Mouse (Mus musculus) MEL (cell line): ENCODE results near the gene Emilin2. TPM values are rescaled to one million over a fixed set of nuclear protein-coding genes. Genes with fewer than 3 reads are reported as not detected.

Source experiments
- DNase-seq: peaks from one replicate; pipeline ENCODE4 v3.0.0; 2011; ENCODE audit warnings: low read depth, low spot score
- H3K27ac ChIP-seq: 2 replicates; pipeline ENCODE4 v1.5.1; 2012; ENCODE audit warnings: low read depth, mild to moderate bottlenecking, control low read depth, low read length, moderate library complexity; ENCODE audit not compliant: control insufficient read depth
- H3K27me3 ChIP-seq, 2 experiments: fragments of 150-350 bp in 1 of 2; sonication (generic) in 1 of 2; 2 replicates each; pipeline ENCODE4 v1.6.1; 2012; ENCODE audit warnings: low read length in 2 of 2, mild to moderate bottlenecking in 2 of 2, improper control_type of control experiment in 1 of 2, moderate library complexity in 1 of 2; ENCODE audit not compliant: insufficient read depth in 2 of 2, control insufficient read depth in 1 of 2
- H3K36me3 ChIP-seq, 2 experiments: 2 replicates each; pipeline ENCODE4 v1.6.1; 2012 to 2014; ENCODE audit warnings: low read length in 2 of 2, improper control_type of control experiment in 1 of 2, inconsistent platforms in 1 of 2, mild to moderate bottlenecking in 1 of 2; ENCODE audit not compliant: insufficient read depth in 2 of 2, control insufficient read depth in 1 of 2
- H3K4me1 ChIP-seq, 2 experiments: fragments of 150-350 bp in 1 of 2; sonication (generic) in 1 of 2; 2 replicates each; pipeline ENCODE4 v1.6.1; 2012; ENCODE audit warnings: low read length in 2 of 2, improper control_type of control experiment in 1 of 2, mild to moderate bottlenecking in 1 of 2; ENCODE audit not compliant: insufficient read depth in 2 of 2, control insufficient read depth in 1 of 2
- H3K4me3 ChIP-seq, 2 experiments: fragments of 150-350 bp in 1 of 2; sonication (generic) in 1 of 2; 2 replicates each; pipeline ENCODE4 v1.5.1; 2012; ENCODE audit warnings: low read depth in 2 of 2, low read length in 2 of 2, mild to moderate bottlenecking in 2 of 2, moderate library complexity in 2 of 2, control low read depth in 1 of 2, improper control_type of control experiment in 1 of 2; ENCODE audit not compliant: control insufficient read depth in 1 of 2, insufficient read depth in 1 of 2
- H3K79me2 ChIP-seq: 2 replicates; pipeline ENCODE4 v1.6.1; 2012; ENCODE audit warnings: mild to moderate bottlenecking, low read length, moderate library complexity; ENCODE audit not compliant: control insufficient read depth, poor library complexity, insufficient read depth
- H3K9ac ChIP-seq: 2 replicates; pipeline ENCODE4 v1.6.1; 2012; ENCODE audit warnings: low read depth, mild to moderate bottlenecking, control low read depth, low read length, moderate library complexity; ENCODE audit not compliant: control insufficient read depth, poor library complexity, severe bottlenecking
- H3K9me3 ChIP-seq: fragments of 150-350 bp; sonication (generic); replicated peaks from 2 replicates; pipeline ENCODE4 v1.6.1; 2012; ENCODE audit warnings: mild to moderate bottlenecking, low read length, improper control_type of control experiment, moderate library complexity; ENCODE audit not compliant: insufficient read depth
- CHD2 ChIP-seq: IDR thresholded peaks from 2 replicates; pipeline ENCODE4 v1.6.1; 2011; ENCODE audit warnings: low read length, improper control_type of control experiment
- CTCF ChIP-seq, 3 experiments: IDR thresholded peaks in 2 of 3; conservative IDR thresholded peaks in 1 of 3; 2 replicates each; pipeline ENCODE4 v1.5.1; 2011 to 2012; ENCODE audit warnings: low read length in 3 of 3, low read depth in 2 of 3, mild to moderate bottlenecking in 2 of 3, improper control_type of control experiment in 1 of 3, inconsistent platforms in 1 of 3, mixed read lengths in 1 of 3, moderate library complexity in 1 of 3; ENCODE audit not compliant: control insufficient read depth in 1 of 3, insufficient read depth in 1 of 3, poor library complexity in 1 of 3, severe bottlenecking in 1 of 3
- E2F4 ChIP-seq: IDR thresholded peaks from 2 replicates; pipeline ENCODE4 v1.6.1; 2011; ENCODE audit warnings: low read depth, low read length, improper control_type of control experiment, borderline replicate concordance
- ELF1 ChIP-seq: IDR thresholded peaks from 2 replicates; pipeline ENCODE4 v1.6.1; 2014; ENCODE audit warnings: low read depth, mild to moderate bottlenecking, inconsistent platforms, low read length, improper control_type of control experiment, moderate library complexity
- EP300 ChIP-seq, 2 experiments: IDR thresholded peaks; 2 replicates each; pipeline ENCODE4 v1.6.1; 2011; ENCODE audit warnings: improper control_type of control experiment in 2 of 2, low read length in 2 of 2, low read depth in 1 of 2, mild to moderate bottlenecking in 1 of 2
- GABPA ChIP-seq: IDR thresholded peaks from 2 replicates; pipeline ENCODE4 v1.6.1; 2012; ENCODE audit warnings: low read depth, mild to moderate bottlenecking, inconsistent platforms, low read length, improper control_type of control experiment, moderate library complexity
- HCFC1 ChIP-seq: IDR thresholded peaks from 2 replicates; pipeline ENCODE4 v1.6.1; 2012; ENCODE audit warnings: low read depth, mild to moderate bottlenecking, inconsistent platforms, low read length, improper control_type of control experiment, moderate library complexity
- KAT2A ChIP-seq: conservative IDR thresholded peaks from 2 replicates; pipeline ENCODE4 v1.6.1; 2012; ENCODE audit warnings: low read depth, low read length, improper control_type of control experiment, inconsistent platforms
- MAX ChIP-seq: IDR thresholded peaks from 2 replicates; pipeline ENCODE4 v1.6.1; 2011; ENCODE audit warnings: low read length, improper control_type of control experiment
- MXI1 ChIP-seq: IDR thresholded peaks from 2 replicates; pipeline ENCODE4 v1.6.1; 2011; ENCODE audit warnings: mild to moderate bottlenecking, low read depth, low read length, improper control_type of control experiment
- MYB ChIP-seq: IDR thresholded peaks from 2 replicates; pipeline ENCODE4 v1.6.1; 2011; ENCODE audit warnings: mild to moderate bottlenecking, low read depth, low read length, improper control_type of control experiment
- NELFE ChIP-seq: IDR thresholded peaks from 2 replicates; pipeline ENCODE4 v1.6.1; 2011; ENCODE audit warnings: low read depth, low read length, improper control_type of control experiment
- NRF1 ChIP-seq: IDR thresholded peaks from 2 replicates; pipeline ENCODE4 v1.6.1; 2014; ENCODE audit warnings: low read depth, mild to moderate bottlenecking, inconsistent platforms, low read length, improper control_type of control experiment, moderate library complexity; ENCODE audit not compliant: poor library complexity, insufficient read depth, severe bottlenecking
- POLR2A ChIP-seq, 2 experiments: IDR thresholded peaks; 2 replicates each; pipeline ENCODE4 v1.6.1; 2011 to 2012; ENCODE audit warnings: low read length in 2 of 2, mild to moderate bottlenecking in 2 of 2, control low read depth in 1 of 2, improper control_type of control experiment in 1 of 2, low read depth in 1 of 2, moderate library complexity in 1 of 2; ENCODE audit not compliant: control insufficient read depth in 1 of 2, insufficient read depth in 1 of 2, poor library complexity in 1 of 2
- RCOR1 ChIP-seq: IDR thresholded peaks from 2 replicates; pipeline ENCODE4 v1.6.1; 2012; ENCODE audit warnings: low read depth, mild to moderate bottlenecking, inconsistent platforms, low read length, improper control_type of control experiment
- TAL1 ChIP-seq: IDR thresholded peaks from 2 replicates; pipeline ENCODE4 v1.6.1; 2012; ENCODE audit warnings: mild to moderate bottlenecking, inconsistent platforms, low read length, moderate library complexity, mixed read lengths
- TCF12 ChIP-seq: IDR thresholded peaks from 2 replicates; pipeline ENCODE4 v1.6.1; 2014; ENCODE audit warnings: low read depth, mild to moderate bottlenecking, inconsistent platforms, low read length, improper control_type of control experiment, moderate library complexity
- UBTF ChIP-seq: IDR thresholded peaks from 2 replicates; pipeline ENCODE4 v1.6.1; 2012; ENCODE audit warnings: low read depth, mild to moderate bottlenecking, inconsistent platforms, low read length, improper control_type of control experiment, moderate library complexity, borderline replicate concordance; ENCODE audit not compliant: insufficient read depth
- USF2 ChIP-seq, 2 experiments: IDR thresholded peaks; 2 replicates each; pipeline ENCODE4 v1.6.1; 2011 to 2012; ENCODE audit warnings: improper control_type of control experiment in 2 of 2, low read length in 2 of 2, borderline replicate concordance in 1 of 2, inconsistent platforms in 1 of 2, low read depth in 1 of 2, mild to moderate bottlenecking in 1 of 2; ENCODE audit not compliant: insufficient read depth in 1 of 2
- ZMIZ1 ChIP-seq: IDR thresholded peaks from 2 replicates; pipeline ENCODE4 v1.6.1; 2012; ENCODE audit warnings: low read depth, mild to moderate bottlenecking, inconsistent platforms, low read length, improper control_type of control experiment, moderate library complexity
- polyA plus RNA-seq, 2 experiments: library from polyadenylated mRNA; stranded (reverse) in 1 of 2; unstranded in 1 of 2; fragments of >175 nt in 1 of 2; fragments of >200 nt in 1 of 2; gene quantifications; 2 replicates each; pipeline versions ENCODE4 v1.2.1 to v1.2.4; 2012; ENCODE audit warnings: low replicate concordance in 2 of 2, low read depth in 1 of 2; ENCODE audit not compliant: insufficient read length in 2 of 2, insufficient read depth in 1 of 2, missing spikeins in 1 of 2
- total RNA-seq: library from RNA; depleted of rRNA; stranded (reverse); fragments of 300-350 nt; gene quantifications from 2 replicates; pipeline ENCODE4 v1.2.3, GENCODE M21; 2012

The Emilin2 gene
- total and polyA plus RNA-seq, 3 experiments: 37.4 to 95.5 (median 92.6) TPM

- Histone ChIP-seq H3K27me3 (no peaks in the 10 kb centered on the region), H3K4me3 (peak overlapping the region in 1 of 2 experiments; percentile 96; a peak in 1 of 4 replicates), H3K4me1 (peaks cover 0 to 10% of the 10 kb centered on the region in 2 experiments; a peak in 3 of 4 replicates), H3K79me2 (peaks cover 32% of the 10 kb centered on the region), H3K9ac (no peak overlapping the region), H3K9me3 (no peaks in the 10 kb centered on the region), H3K27ac (no peak overlapping the region), H3K36me3 (peaks cover 4 to 10% of the 10 kb centered on the region in 2 experiments; a peak in 2 of 4 replicates)
- DNase-seq: no peak
- TF ChIP-seq USF2 (IDR thresholded peaks at IDR 0.05; ENCODE audit: borderline replicate concordance in 1 of 2, insufficient read depth in 1 of 2, low read depth in 1 of 2, low read length in 2 of 2): no peak
- TF ChIP-seq KAT2A: no peak
- no peak for TF ChIP-seq TCF12
- no peak for TF ChIP-seq UBTF
- no peak for TF ChIP-seq POLR2A (IDR thresholded peaks at IDR 0.05; ENCODE audit: control insufficient read depth in 1 of 2, insufficient read depth in 1 of 2, low read depth in 1 of 2, low read length in 2 of 2, poor library complexity in 1 of 2)
- no peak for TF ChIP-seq MAX
- no peak for TF ChIP-seq RCOR1
- no peak for TF ChIP-seq MYB
- no peak for TF ChIP-seq CHD2
- no peak for TF ChIP-seq CTCF (IDR thresholded peaks at IDR 0.05 in 2 of 3, conservative IDR thresholded peaks at IDR 0.05 in 1 of 3; ENCODE audit: control insufficient read depth in 1 of 3, insufficient read depth in 1 of 3, low read depth in 2 of 3, low read length in 3 of 3, poor library complexity in 1 of 3, severe bottlenecking in 1 of 3)
Measured at GRCm38 (mm10) chr17:71309141-71309540, 2.6 kb downstream of the Emilin2 start.

DNA sequence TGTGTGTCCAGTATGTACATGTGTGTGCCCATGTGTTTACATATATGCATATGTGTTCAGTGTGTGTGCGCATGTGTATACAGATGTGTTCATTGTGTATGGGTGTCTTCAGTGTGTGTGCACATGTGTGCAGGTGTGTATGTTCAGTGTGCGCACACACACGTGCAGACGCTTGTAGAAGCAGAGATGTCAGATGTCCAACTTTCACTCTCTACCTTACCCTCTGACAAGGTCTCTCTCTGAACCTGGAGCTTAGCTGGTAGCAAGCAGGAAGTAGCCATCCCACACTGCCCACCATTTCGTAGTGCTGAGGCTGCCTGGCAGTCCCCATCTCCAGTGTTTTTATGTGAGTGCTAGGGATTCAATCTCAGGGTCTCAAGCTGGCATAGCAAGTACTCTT lies 3.5 kb downstream of the Emilin2 start:
- Histone ChIP-seq H3K4me1 (peaks cover 0 to 10% of the 10 kb centered on the region in 2 experiments; a peak in 3 of 4 replicates), H3K9ac (no peak overlapping the region), H3K4me3 (no peak overlapping the region), H3K27ac (no peak overlapping the region), H3K79me2 (peaks cover 32% of the 10 kb centered on the region), H3K36me3 (peaks cover 4 to 10% of the 10 kb centered on the region in 2 experiments; a peak in 3 of 4 replicates), H3K9me3 (no peaks in the 10 kb centered on the region), H3K27me3 (no peaks in the 10 kb centered on the region)
- TF ChIP-seq NRF1 (no peak), TAL1 (no peak), POLR2A (IDR thresholded peaks at IDR 0.05; ENCODE audit: control insufficient read depth in 1 of 2, insufficient read depth in 1 of 2, low read depth in 1 of 2, low read length in 2 of 2, poor library complexity in 1 of 2) (no peak), GABPA (no peak), KAT2A (no peak), USF2 (IDR thresholded peaks at IDR 0.05; ENCODE audit: borderline replicate concordance in 1 of 2, insufficient read depth in 1 of 2, low read depth in 1 of 2, low read length in 2 of 2) (no peak), EP300 (IDR thresholded peaks at IDR 0.05; ENCODE audit: low read depth in 1 of 2, low read length in 2 of 2) (no peak), RCOR1 (no peak), TCF12 (no peak), CTCF (IDR thresholded peaks at IDR 0.05 in 2 of 3, conservative IDR thresholded peaks at IDR 0.05 in 1 of 3; ENCODE audit: control insufficient read depth in 1 of 3, insufficient read depth in 1 of 3, low read depth in 2 of 3, low read length in 3 of 3, poor library complexity in 1 of 3, severe bottlenecking in 1 of 3) (no peak), ELF1 (no peak), MXI1 (no peak), ZMIZ1 (no peak), HCFC1 (no peak), E2F4 (no peak), NELFE (no peak)
- DNase-seq: no peak
